ENCODE assay signal across 17 mouse cellular contexts in genomic region chr19:45527931-45528534, GRCm38 (mm10). TPM values are rescaled to one million over a fixed set of nuclear protein-coding genes. Genes with fewer than 3 reads are reported as not detected.
A peak's percentile ranks its signal among the peaks of the same experiment; 100 is the strongest.
DNase-seq lines count a peak whose midpoint lies in the region; ATAC-seq and TF ChIP-seq lines count a peak whose summit lies in the region.
"Had no signal": no experiment of that assay in that cellular context is flagged by ENCODE, and none has a peak within 500 bp of the region (broad histone marks: within the 10 kb centered on the region; RNA-seq: fewer than 3 reads in every experiment).

No protein-coding gene starts in this region.

- no peak for TF ChIP-seq EP300 in liver, postnatal 0 days (IDR thresholded peaks at IDR 0.05; ENCODE audit: low read depth)

- ATAC-seq in heart, embryonic 15.5 days (replicated peaks; ENCODE audit: insufficient number of reproducible peaks, insufficient read depth, low FRiP score, low read depth) = no peak
- no peak for ATAC-seq in heart, embryonic 11.5 days (replicated peaks; ENCODE audit: insufficient number of reproducible peaks, low FRiP score, low TSS enrichment)
- ATAC-seq in CD4-positive, CD25-positive, alpha-beta regulatory T cell, adult 4 months = peak; percentile 72
- peak; percentile 51 for ATAC-seq in liver, postnatal 0 days
- ATAC-seq in forebrain, embryonic 11.5 days (replicated peaks; ENCODE audit: low FRiP score) = no peak
- ATAC-seq: forebrain, embryonic 14.5 days; hindbrain, embryonic 16.5 days had no signal

- no peak for TF ChIP-seq CTCF in liver, postnatal 0 days (IDR thresholded peaks at IDR 0.05; ENCODE audit: low read depth)

- peaks cover 20% of the 10 kb centered on the region for H3K36me3 ChIP-seq in heart, embryonic 15.5 days
- H3K36me3 ChIP-seq in heart, embryonic 11.5 days (ENCODE audit: control insufficient read depth, insufficient read depth, low read length) = peaks cover 10% of the 10 kb centered on the region
- H3K36me3 ChIP-seq in liver, postnatal 0 days (replicated peaks; ENCODE audit: insufficient read depth, low read length) = peaks cover 33% of the 10 kb centered on the region
- H3K36me3 ChIP-seq in forebrain, embryonic 11.5 days (ENCODE audit: control insufficient read depth, insufficient read depth, low read length) = peaks cover 5% of the 10 kb centered on the region; the same call in 1 of the 2 replicates

- no peak overlapping the region for H3K9ac ChIP-seq in heart, embryonic 15.5 days
- H3K9ac ChIP-seq in heart, embryonic 11.5 days (ENCODE audit: low read depth, low read length) = no peak overlapping the region
- H3K9ac ChIP-seq in liver, postnatal 0 days (replicated peaks) = no peak overlapping the region
- H3K9ac ChIP-seq in forebrain, embryonic 11.5 days (ENCODE audit: low read length) = no peak overlapping the region
- H3K9ac ChIP-seq: heart, embryonic 12.5 days; limb, embryonic 13.5 days had no signal

- H3K4me1 ChIP-seq in heart, embryonic 15.5 days (replicated peaks) = peaks cover 28% of the 10 kb centered on the region
- peaks cover 30% of the 10 kb centered on the region for H3K4me1 ChIP-seq in heart, embryonic 11.5 days (ENCODE audit: control insufficient read depth, insufficient read depth, low read length)
- H3K4me1 ChIP-seq in liver, postnatal 0 days (ENCODE audit: insufficient read depth) = peaks cover 3% of the 10 kb centered on the region
- H3K4me1 ChIP-seq in forebrain, embryonic 11.5 days (replicated peaks; ENCODE audit: control insufficient read depth, insufficient read depth, low read length) = no peaks in the 10 kb centered on the region
- H3K4me1 ChIP-seq: limb, embryonic 13.5 days had no signal

- no peak overlapping the region for H3K4me2 ChIP-seq in heart, embryonic 15.5 days
- no peak overlapping the region for H3K4me2 ChIP-seq in heart, embryonic 11.5 days
- H3K4me2 ChIP-seq in liver, postnatal 0 days (ENCODE audit: low read depth, low read length) = no peak overlapping the region
- no peak overlapping the region for H3K4me2 ChIP-seq in forebrain, embryonic 11.5 days (ENCODE audit: low read depth, low read length, severe bottlenecking)
- H3K4me2 ChIP-seq: heart, embryonic 12.5 days; limb, embryonic 13.5 days had no signal

- peak overlapping the region; percentile 3; the same call in 1 of the 2 replicates for H3K27ac ChIP-seq in heart, embryonic 15.5 days
- H3K27ac ChIP-seq in heart, embryonic 11.5 days (ENCODE audit: low read depth, low read length) = no peak overlapping the region
- H3K27ac ChIP-seq in liver, postnatal 0 days (ENCODE audit: low read depth) = peak overlapping the region; percentile 20; the same call in 1 of the 2 replicates
- no peak overlapping the region for H3K27ac ChIP-seq in forebrain, embryonic 11.5 days (ENCODE audit: low read depth, low read length)
- H3K27ac ChIP-seq: gastrocnemius, adult 2 months; limb, embryonic 13.5 days had no signal

- no peaks in the 10 kb centered on the region for H3K27me3 ChIP-seq in heart, embryonic 15.5 days
- H3K27me3 ChIP-seq in heart, embryonic 11.5 days (ENCODE audit: control insufficient read depth, insufficient read depth, low read length) = no peaks in the 10 kb centered on the region
- H3K27me3 ChIP-seq in liver, postnatal 0 days (ENCODE audit: insufficient read depth, low read length) = no peaks in the 10 kb centered on the region
- no peaks in the 10 kb centered on the region for H3K27me3 ChIP-seq in forebrain, embryonic 11.5 days (ENCODE audit: control insufficient read depth, insufficient read depth, low read length)
- H3K27me3 ChIP-seq: heart, embryonic 12.5 days; limb, embryonic 13.5 days had no signal

- DNase-seq in liver, postnatal 0 days = no peak
- peak; percentile 65 to 71 for DNase-seq in thymus, postnatal 10 days (ENCODE audit: low spot score in 2 of 2)
- DNase-seq in forebrain, embryonic 11.5 days (ENCODE audit: low spot score) = no peak
- DNase-seq in adrenal gland, postnatal 4 days (ENCODE audit: low spot score in 2 of 2) = no peak
- DNase-seq in kidney, adult 9 months = no peak
- DNase-seq: cerebellum, postnatal 36 days; gastrocnemius, adult 2 months; kidney, postnatal 10 days; midbrain, embryonic 14.5 days; right cerebral cortex, adult 18-20 months had no signal

- H3K9me3 ChIP-seq in heart, embryonic 15.5 days (replicated peaks) = no peaks in the 10 kb centered on the region
- H3K9me3 ChIP-seq in heart, embryonic 11.5 days (replicated peaks; ENCODE audit: control insufficient read depth, low read length) = no peaks in the 10 kb centered on the region
- no peaks in the 10 kb centered on the region for H3K9me3 ChIP-seq in liver, postnatal 0 days (ENCODE audit: low read length)
- no peaks in the 10 kb centered on the region for H3K9me3 ChIP-seq in forebrain, embryonic 11.5 days (ENCODE audit: control insufficient read depth, low read length)
- H3K9me3 ChIP-seq: heart, embryonic 12.5 days; limb, embryonic 13.5 days had no signal

- H3K4me3 ChIP-seq in heart, embryonic 15.5 days = no peak overlapping the region
- H3K4me3 ChIP-seq in heart, embryonic 11.5 days (ENCODE audit: low read depth, low read length) = no peak overlapping the region
- H3K4me3 ChIP-seq in liver, postnatal 0 days (ENCODE audit: low read depth, low read length) = no peak overlapping the region
- no peak overlapping the region for H3K4me3 ChIP-seq in forebrain, embryonic 11.5 days (ENCODE audit: low read depth, low read length)
- H3K4me3 ChIP-seq: gastrocnemius, adult 2 months; heart, embryonic 12.5 days; limb, embryonic 13.5 days had no signal

- WGBS in heart, embryonic 15.5 days = 81% methylated on average over 10 of the region's 10 CpGs
- WGBS in heart, embryonic 11.5 days (ENCODE audit: insufficient replicate concordance) = 88% methylated on average over 10 of the region's 10 CpGs
- WGBS in liver, postnatal 0 days (ENCODE audit: insufficient replicate concordance) = 41% methylated on average over 10 of the region's 10 CpGs
- WGBS in forebrain, embryonic 11.5 days = 93% methylated on average over 10 of the region's 10 CpGs

RNA-seq across cellular contexts. Expression of gene Poll, which starts 32.3 kb away (rescaled TPM):
- polyA plus RNA-seq in heart, embryonic 15.5 days (2015; fragmentation: Nextera tagmentation; extraction: Ambion mirVana) = 11.5 and 14.7 TPM in 2 replicates
- polyA plus RNA-seq in heart, embryonic 11.5 days (2014; fragmentation: Nextera tagmentation; extraction: Ambion mirVana) = 13.6 and 13.9 TPM in 2 replicates
- polyA plus RNA-seq in CD4-positive, CD25-positive, alpha-beta regulatory T cell, adult 4 months (2017; shearing (Covaris generic)) = 10 to 100 TPM; 21.7 to 37.7 TPM
- 3.1 and 3.4 TPM in 2 replicates for polyA plus RNA-seq in liver, postnatal 0 days (2015; fragmentation: Nextera tagmentation; extraction: Ambion mirVana)
- 22.6 and 24.0 TPM in 2 replicates for polyA plus RNA-seq in forebrain, embryonic 11.5 days (2014; fragmentation: Nextera tagmentation; extraction: Ambion mirVana)
- total RNA-seq in adrenal gland, postnatal 4 days (2021) = 10 to 100 TPM; 11.5 to 12.3 TPM

RNA-seq across cellular contexts. Expression of gene Gm17018, which starts 32.4 kb away (rescaled TPM):
- 28.3 and 29.3 TPM in 2 replicates for polyA plus RNA-seq in heart, embryonic 15.5 days (2015; fragmentation: Nextera tagmentation; extraction: Ambion mirVana)
- 32.6 and 35.1 TPM in 2 replicates for polyA plus RNA-seq in heart, embryonic 11.5 days (2014; fragmentation: Nextera tagmentation; extraction: Ambion mirVana)
- 10 to 100 TPM; 56.4 to 76.1 TPM for polyA plus RNA-seq in CD4-positive, CD25-positive, alpha-beta regulatory T cell, adult 4 months (2017; shearing (Covaris generic))
- 12.8 and 13.1 TPM in 2 replicates for polyA plus RNA-seq in liver, postnatal 0 days (2015; fragmentation: Nextera tagmentation; extraction: Ambion mirVana)
- polyA plus RNA-seq in forebrain, embryonic 11.5 days (2014; fragmentation: Nextera tagmentation; extraction: Ambion mirVana) = 49.7 and 53.9 TPM in 2 replicates
- 10 to 100 TPM; 25.6 to 30.7 TPM for total RNA-seq in adrenal gland, postnatal 4 days (2021)

Comparison
In these comparisons a context has a peak if more than half of its experiments do, and no peak if none do; other contexts are left out.
1. H3K27ac ChIP-seq: peak in heart, embryonic 15.5 days (single experiment) and liver, postnatal 0 days (single experiment); none in heart, embryonic 11.5 days (single experiment) and forebrain, embryonic 11.5 days (single experiment).
2. ATAC-seq: peak in CD4-positive, CD25-positive, alpha-beta regulatory T cell, adult 4 months (single experiment) and liver, postnatal 0 days (single experiment); none in heart, embryonic 15.5 days (single experiment), heart, embryonic 11.5 days (single experiment) and forebrain, embryonic 11.5 days (single experiment).
3. DNase-seq: peak in thymus, postnatal 10 days (2 of 2); none in liver, postnatal 0 days (single experiment), forebrain, embryonic 11.5 days (single experiment), adrenal gland, postnatal 4 days (0 of 2) and kidney, adult 9 months (single experiment).